Mouse (Mus musculus): Measurements from ENCODE around the gene Cenpb. TPM values are rescaled to one million over a fixed set of nuclear protein-coding genes. Genes with fewer than 3 reads are reported as not detected.
"Not testable (repeated sequence)": the region's sequence is repeated elsewhere in the genome, so short reads cannot be mapped to it uniquely, and the experiment has no call there.

Gene Cenpb
- polyA plus RNA-seq (2015; fragmentation: Nextera tagmentation; extraction: Ambion mirVana), result 14.8 and 15.3 TPM in 2 replicates

- peak within 1 kb of the TSS; percentile 98 for H3K9ac ChIP-seq
- no peaks in the 10 kb centered on the region for H3K27me3 ChIP-seq
- peak within 1 kb of the TSS; percentile 91 for H3K4me3 ChIP-seq
- H3K4me2 ChIP-seq, result peak within 1 kb of the TSS; percentile 95
- WGBS, result 2% methylated on average over 45 of the region's 57 CpGs
- peak within 1 kb of the TSS; percentile 91 for H3K27ac ChIP-seq
- peaks cover 39% of the 10 kb centered on the region for H3K4me1 ChIP-seq
- peak; percentile 81 for ATAC-seq
- no peaks in the 10 kb centered on the region for H3K9me3 ChIP-seq (replicated peaks)
- H3K36me3 ChIP-seq (ENCODE audit: poor library complexity, severe bottlenecking), result peaks cover 15% of the 10 kb centered on the region; the same call in 1 of the 2 replicates
Measured at GRCm38 (mm10) chr2:131179990-131180587, at the start of gene Cenpb. TSS of gene Cenpb (minus strand) at chr2:131180067.

GRCm38 (mm10) chr2:131227243-131227642, 47.4 kb upstream of the Cenpb start:
- Histone ChIP-seq H3K9ac (no peak overlapping the region), H3K4me3 (no peak overlapping the region), H3K36me3 (ENCODE audit: poor library complexity, severe bottlenecking) (no peaks in the 10 kb centered on the region), H3K27me3 (0 out of 2 replicates have a peak, but pooled peaks cover 5% of the 10 kb centered on the region), H3K4me2 (no peak overlapping the region), H3K9me3 (replicated peaks) (no peaks in the 10 kb centered on the region), H3K4me1 (no peaks in the 10 kb centered on the region), H3K27ac (no peak overlapping the region)
- WGBS, result 92% methylated on average over 3 of the region's 3 CpGs
- ATAC-seq, result no peak

GRCm38 (mm10) chr2:131226669-131227068, 46.8 kb upstream of the Cenpb start:
- H3K27ac ChIP-seq; H3K27me3 ChIP-seq; H3K9me3 ChIP-seq (replicated peaks); ATAC-seq; H3K4me1 ChIP-seq; H3K4me2 ChIP-seq; H3K9ac ChIP-seq; H3K36me3 ChIP-seq (ENCODE audit: poor library complexity, severe bottlenecking); H3K4me3 ChIP-seq: not testable (repeated sequence)
- 80% methylated on average over 2 of the region's 2 CpGs for WGBS

GRCm38 (mm10) chr2:131225178-131225577, 45.3 kb upstream of the Cenpb start:
- Histone ChIP-seq H3K4me1 (no peaks in the 10 kb centered on the region), H3K4me2 (no peak overlapping the region), H3K27me3 (0 out of 2 replicates have a peak, but pooled peaks cover 5% of the 10 kb centered on the region), H3K4me3 (no peak overlapping the region), H3K9me3 (replicated peaks) (no peaks in the 10 kb centered on the region), H3K9ac (no peak overlapping the region), H3K27ac (no peak overlapping the region), H3K36me3 (ENCODE audit: poor library complexity, severe bottlenecking) (no peaks in the 10 kb centered on the region)
- no peak for ATAC-seq
- WGBS, result 81% methylated on average over 6 of the region's 6 CpGs

GRCm38 (mm10) chr2:131223569-131223968, 43.7 kb upstream of the Cenpb start:
- ATAC-seq, result no peak
- H3K4me3 ChIP-seq, result no peak overlapping the region
- 75% methylated on average over 1 of the region's 1 CpGs for WGBS
- H3K9me3 ChIP-seq (replicated peaks), result no peaks in the 10 kb centered on the region
- no peak overlapping the region for H3K9ac ChIP-seq
- H3K27ac ChIP-seq, result no peak overlapping the region
- H3K4me2 ChIP-seq, result no peak overlapping the region
- 0 out of 2 replicates have a peak, but pooled peaks cover 5% of the 10 kb centered on the region for H3K27me3 ChIP-seq
- H3K36me3 ChIP-seq (ENCODE audit: poor library complexity, severe bottlenecking), result no peaks in the 10 kb centered on the region
- no peaks in the 10 kb centered on the region for H3K4me1 ChIP-seq

GRCm38 (mm10) chr2:131222562-131222961, 42.7 kb upstream of the Cenpb start:
- ATAC-seq, result no peak
- no peak overlapping the region for H3K4me2 ChIP-seq
- H3K27me3 ChIP-seq, result 0 out of 2 replicates have a peak, but pooled peaks cover 5% of the 10 kb centered on the region
- no peak overlapping the region for H3K4me3 ChIP-seq
- H3K9me3 ChIP-seq (replicated peaks), result no peaks in the 10 kb centered on the region
- 66% methylated on average over 5 of the region's 5 CpGs for WGBS
- no peak overlapping the region for H3K9ac ChIP-seq
- H3K4me1 ChIP-seq, result no peaks in the 10 kb centered on the region
- H3K27ac ChIP-seq, result no peak overlapping the region
- no peaks in the 10 kb centered on the region for H3K36me3 ChIP-seq (ENCODE audit: poor library complexity, severe bottlenecking)

- 86% methylated on average over 3 of the region's 3 CpGs for WGBS
- 0 out of 2 replicates have a peak, but pooled peaks cover 5% of the 10 kb centered on the region for H3K27me3 ChIP-seq
- no peak overlapping the region for H3K27ac ChIP-seq
- no peak for ATAC-seq
- no peak overlapping the region for H3K4me2 ChIP-seq
- H3K9ac ChIP-seq, result no peak overlapping the region
- H3K4me3 ChIP-seq, result no peak overlapping the region
- no peaks in the 10 kb centered on the region for H3K36me3 ChIP-seq (ENCODE audit: poor library complexity, severe bottlenecking)
- H3K4me1 ChIP-seq, result no peaks in the 10 kb centered on the region
- no peaks in the 10 kb centered on the region for H3K9me3 ChIP-seq (replicated peaks)
Measured at GRCm38 (mm10) chr2:131221853-131222515, 42.1 kb upstream of the Cenpb start.

- no peaks in the 10 kb centered on the region for H3K9me3 ChIP-seq (replicated peaks)
- 77% methylated on average over 4 of the region's 4 CpGs for WGBS
- H3K9ac ChIP-seq, result no peak overlapping the region
- no peak for ATAC-seq
- H3K36me3 ChIP-seq (ENCODE audit: poor library complexity, severe bottlenecking), result no peaks in the 10 kb centered on the region
- no peak overlapping the region for H3K27ac ChIP-seq
- H3K4me3 ChIP-seq, result no peak overlapping the region
- no peak overlapping the region for H3K4me2 ChIP-seq
- H3K27me3 ChIP-seq, result 0 out of 2 replicates have a peak, but pooled peaks cover 5% of the 10 kb centered on the region
- H3K4me1 ChIP-seq, result no peaks in the 10 kb centered on the region
Measured at GRCm38 (mm10) chr2:131220030-131220429, 40.2 kb upstream of the Cenpb start.

- no peak overlapping the region for H3K4me3 ChIP-seq
- no peaks in the 10 kb centered on the region for H3K27me3 ChIP-seq
- no peak for ATAC-seq
- H3K4me1 ChIP-seq, result peaks cover 6% of the 10 kb centered on the region
- H3K4me2 ChIP-seq, result no peak overlapping the region
- H3K36me3 ChIP-seq (ENCODE audit: poor library complexity, severe bottlenecking), result peaks cover 18% of the 10 kb centered on the region
- no peak overlapping the region for H3K27ac ChIP-seq
- no peak overlapping the region for H3K9ac ChIP-seq
- H3K9me3 ChIP-seq (replicated peaks), result no peaks in the 10 kb centered on the region
- 89% methylated on average over 7 of the region's 7 CpGs for WGBS
Measured at GRCm38 (mm10) chr2:131215941-131216858, 36.3 kb upstream of the Cenpb start.

GRCm38 (mm10) chr2:131213773-131214172, 33.9 kb upstream of the Cenpb start:
- no peaks in the 10 kb centered on the region for H3K27me3 ChIP-seq
- H3K4me3 ChIP-seq, result no peak overlapping the region
- no peaks in the 10 kb centered on the region for H3K9me3 ChIP-seq (replicated peaks)
- H3K27ac ChIP-seq, result no peak overlapping the region
- no peak overlapping the region for H3K9ac ChIP-seq
- ATAC-seq, result no peak
- WGBS, result 82% methylated on average over 7 of the region's 7 CpGs
- peaks cover 17% of the 10 kb centered on the region for H3K4me1 ChIP-seq
- no peak overlapping the region for H3K4me2 ChIP-seq
- peaks cover 18% of the 10 kb centered on the region for H3K36me3 ChIP-seq (ENCODE audit: poor library complexity, severe bottlenecking)

- H3K27ac ChIP-seq, result no peak overlapping the region
- ATAC-seq, result no peak
- 75% methylated on average over 9 of the region's 9 CpGs for WGBS
Measured at GRCm38 (mm10) chr2:131211026-131211615, 31.3 kb upstream of the Cenpb start.

More at GRCm38 (mm10) chr2:131211026-131211615, 31.3 kb upstream of the Cenpb start:
- peaks cover 17% of the 10 kb centered on the region for H3K4me1 ChIP-seq
- peak overlapping the region; percentile 80 for H3K9ac ChIP-seq
- no peaks in the 10 kb centered on the region for H3K9me3 ChIP-seq (replicated peaks)
- no peaks in the 10 kb centered on the region for H3K27me3 ChIP-seq
- H3K4me2 ChIP-seq, result peak overlapping the region; percentile 61
- H3K36me3 ChIP-seq (ENCODE audit: poor library complexity, severe bottlenecking), result peaks cover 18% of the 10 kb centered on the region
- H3K4me3 ChIP-seq, result peak overlapping the region; percentile 57

All from forebrain, embryonic 13.5 days (tissue).